Mouse (Mus musculus): ENCODE results near the gene Mark4. TPM values are rescaled to one million over a fixed set of nuclear protein-coding genes. Genes with fewer than 3 reads are reported as not detected.

Mark4 gene
- total RNA-seq, 2 experiments from 2014 or later: 6.4 to 14.7 TPM

GRCm38 (mm10) chr7:19472403-19472802 is 13.8 kb upstream of the Mark4 start:
- peak; percentile 78 for ATAC-seq (ENCODE audit: poor library complexity, severe bottlenecking)

GRCm38 (mm10) chr7:19470308-19470707 is 11.7 kb upstream of the Mark4 start:
- no peak for ATAC-seq (ENCODE audit: poor library complexity, severe bottlenecking)

GRCm38 (mm10) chr7:19469404-19469803 is 10.8 kb upstream of the Mark4 start:
- ATAC-seq (ENCODE audit: poor library complexity, severe bottlenecking): no peak

DNA sequence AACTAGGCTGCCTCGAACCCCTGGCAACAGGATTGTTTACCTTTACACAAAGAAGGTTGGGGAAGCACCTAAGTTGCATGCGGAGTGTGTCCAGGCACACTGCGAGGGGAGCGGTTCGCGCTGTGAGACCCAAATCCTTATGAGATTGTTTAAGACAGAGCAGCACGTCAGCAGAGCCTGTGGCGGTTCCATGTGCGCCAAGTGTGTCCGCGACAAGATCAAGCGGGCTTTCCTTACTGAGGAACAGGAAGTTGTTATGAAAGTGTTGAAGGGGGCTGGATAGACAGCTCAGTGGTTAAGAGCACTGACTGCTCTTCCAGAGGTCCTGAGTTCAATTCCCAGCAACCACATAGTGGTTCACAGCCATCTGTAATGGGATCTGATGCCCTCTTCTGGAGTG is 9.7 kb upstream of the Mark4 start:
- ATAC-seq (ENCODE audit: poor library complexity, severe bottlenecking): 0 out of 2 replicates have a peak, but pooled peaks have one; percentile 28

DNA sequence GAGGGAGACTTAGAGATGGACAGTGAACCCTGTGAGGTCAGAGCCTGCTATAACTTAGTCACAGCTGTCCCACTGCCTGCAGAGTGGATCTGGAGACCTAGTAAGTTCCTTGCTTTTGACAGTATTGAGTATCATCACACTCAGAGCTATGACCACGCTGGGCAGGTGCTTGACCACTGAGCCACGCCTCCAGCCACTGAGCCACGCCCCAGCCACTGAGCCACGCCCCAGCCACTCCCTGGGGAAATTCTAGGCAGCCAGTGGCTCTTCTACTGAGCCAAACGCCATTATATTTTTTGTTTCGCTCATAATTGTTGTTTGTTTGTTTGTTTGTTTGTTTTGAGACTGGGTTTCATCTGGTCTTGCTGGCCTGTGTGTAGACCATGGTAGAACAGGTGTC is 9.0 kb upstream of the Mark4 start:
- ATAC-seq (ENCODE audit: poor library complexity, severe bottlenecking): peak; percentile 39

DNA sequence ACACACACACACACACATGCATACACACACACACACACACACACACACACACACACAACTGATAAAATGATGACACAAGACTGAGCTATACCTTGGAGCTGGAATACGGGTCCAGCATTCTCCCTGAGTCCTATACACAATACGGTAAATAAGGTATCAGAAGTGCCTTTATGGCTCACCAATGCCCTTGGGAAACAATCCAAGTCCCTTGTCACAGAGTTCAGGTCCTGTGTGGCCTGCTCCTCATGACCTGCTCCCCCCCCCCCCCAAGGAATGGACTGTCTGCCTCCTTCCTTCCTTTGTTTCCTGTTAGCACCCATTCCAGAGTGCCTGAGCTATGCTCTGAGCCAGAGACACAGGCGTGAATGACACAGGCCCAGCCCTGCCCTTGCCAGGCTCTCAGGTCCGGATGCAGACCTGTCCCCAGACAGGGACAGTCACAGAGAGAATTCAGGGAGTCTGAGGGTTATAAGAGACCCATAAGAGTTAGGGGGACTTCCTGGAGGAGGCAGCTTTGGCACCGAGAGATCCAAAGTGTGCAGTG is 8.1 kb upstream of the Mark4 start:
- ATAC-seq (ENCODE audit: poor library complexity, severe bottlenecking): no peak

- ATAC-seq (ENCODE audit: poor library complexity, severe bottlenecking): no peak
Measured at GRCm38 (mm10) chr7:19464367-19465307, 6.0 kb upstream of the Mark4 start.

DNA sequence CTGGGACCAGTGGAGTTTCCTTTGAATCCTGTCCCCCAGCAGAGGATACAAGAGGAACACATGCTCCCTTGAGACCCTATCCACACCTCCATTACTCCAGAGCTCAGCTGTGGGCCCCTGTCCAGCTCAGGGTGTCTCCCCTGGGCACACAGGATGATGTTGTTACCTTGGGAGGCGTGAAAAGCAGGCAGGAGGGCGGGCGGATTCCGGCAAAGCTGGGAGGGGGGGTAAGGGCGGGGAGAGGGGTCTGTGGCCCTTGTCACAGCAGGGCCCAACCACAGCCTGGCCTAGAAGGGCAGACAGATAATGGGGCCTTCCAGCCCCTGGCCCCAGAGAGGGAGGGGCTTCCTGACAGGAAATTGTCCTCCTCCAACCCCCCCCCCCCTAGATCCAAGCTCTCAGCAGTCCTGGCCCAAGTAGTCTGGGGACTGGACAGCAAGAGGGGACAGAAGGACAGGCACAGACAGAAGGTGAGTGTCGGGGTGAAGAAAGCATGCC is 4.3 kb upstream of the Mark4 start, which contains the start of gene Exoc3l2:
TSS of gene Exoc3l2 (plus strand) at position 448 of the 498 bp plus-strand sequence.
- no peak for ATAC-seq (ENCODE audit: poor library complexity, severe bottlenecking)

DNA sequence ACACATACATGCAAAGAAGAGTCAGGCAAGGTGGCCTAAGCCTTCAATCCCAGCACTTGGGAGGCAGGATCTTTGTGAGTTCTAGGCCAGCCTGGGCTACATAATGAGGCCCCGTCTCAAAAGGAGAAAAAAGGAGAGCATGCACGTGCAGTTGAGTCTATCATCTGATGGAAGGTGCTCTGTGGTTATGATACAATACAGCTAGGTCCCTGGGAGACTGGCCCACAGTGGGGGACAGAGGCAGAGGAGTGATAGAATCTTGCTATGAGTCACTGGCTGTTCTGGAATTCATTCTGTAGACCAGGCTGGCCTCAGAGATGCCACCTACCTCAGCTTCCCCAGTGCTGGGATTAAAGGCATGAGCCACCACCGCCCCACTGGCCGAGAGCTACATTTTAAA is 3.8 kb upstream of the Mark4 start:
- ATAC-seq (ENCODE audit: poor library complexity, severe bottlenecking): no peak

- peak; percentile 70 for ATAC-seq (ENCODE audit: poor library complexity, severe bottlenecking)
Measured at GRCm38 (mm10) chr7:19461488-19461887, 2.9 kb upstream of the Mark4 start.

- ATAC-seq (ENCODE audit: poor library complexity, severe bottlenecking): no peak
Measured at GRCm38 (mm10) chr7:19460500-19460899, 1.9 kb upstream of the Mark4 start.

- no peak for ATAC-seq (ENCODE audit: poor library complexity, severe bottlenecking)
Measured at GRCm38 (mm10) chr7:19459144-19459870, 686 bp upstream of the Mark4 start.

- peak; percentile 51 for ATAC-seq (ENCODE audit: poor library complexity, severe bottlenecking)
Measured at GRCm38 (mm10) chr7:19458072-19458486, 542 bp downstream of the Mark4 start.

GRCm38 (mm10) chr7:19457414-19458071 is 1.1 kb downstream of the Mark4 start:
- no peak for ATAC-seq (ENCODE audit: poor library complexity, severe bottlenecking)

DNA sequence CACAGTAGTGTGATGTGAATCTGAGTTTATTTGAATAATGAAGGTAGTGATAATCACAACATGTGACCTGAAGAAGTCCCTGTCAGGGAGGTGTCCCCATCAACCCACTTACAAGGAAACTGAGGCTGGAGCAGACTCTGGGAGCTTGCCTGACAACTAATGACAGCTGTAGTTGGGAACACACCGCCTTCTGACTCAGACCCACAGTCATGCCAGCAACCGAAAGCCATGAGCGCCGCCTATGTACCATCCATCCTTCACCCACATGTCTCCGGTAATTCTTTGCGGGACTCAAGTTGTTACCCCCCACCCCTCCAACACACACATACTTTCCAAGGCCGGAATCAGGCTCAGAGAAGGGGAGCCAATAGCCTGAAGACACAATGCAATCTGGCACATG is 2.0 kb downstream of the Mark4 start:
- ATAC-seq (ENCODE audit: poor library complexity, severe bottlenecking): no peak

- ATAC-seq (ENCODE audit: poor library complexity, severe bottlenecking): no peak
Measured at GRCm38 (mm10) chr7:19455819-19456495, 2.7 kb downstream of the Mark4 start.

DNA sequence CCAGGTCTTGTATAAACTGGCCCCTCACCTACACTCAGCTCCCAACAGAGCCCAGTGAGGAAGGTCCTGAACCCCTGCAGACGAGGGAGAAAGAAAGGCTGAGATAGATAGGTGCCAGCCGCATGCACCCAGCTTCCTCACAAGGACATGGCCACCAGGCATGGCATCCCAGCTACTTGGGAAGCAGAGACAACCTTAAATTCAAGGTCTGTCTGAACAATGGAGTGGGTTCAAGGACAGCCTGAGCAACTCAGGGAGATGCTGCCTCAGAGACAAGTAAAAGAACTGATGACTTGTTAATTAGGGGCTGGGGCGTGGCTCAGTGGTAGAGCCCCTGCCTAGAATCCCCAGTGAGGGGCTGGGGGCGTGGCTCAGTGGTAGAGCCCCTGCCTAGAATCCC is 3.4 kb downstream of the Mark4 start:
- no peak for ATAC-seq (ENCODE audit: poor library complexity, severe bottlenecking)

- no peak for ATAC-seq (ENCODE audit: poor library complexity, severe bottlenecking)
Measured at GRCm38 (mm10) chr7:19449165-19449564, 9.5 kb downstream of the Mark4 start.

- ATAC-seq (ENCODE audit: poor library complexity, severe bottlenecking): no peak
Measured at GRCm38 (mm10) chr7:19447689-19448088, 10.9 kb downstream of the Mark4 start.

- no peak for ATAC-seq (ENCODE audit: poor library complexity, severe bottlenecking)
Measured at GRCm38 (mm10) chr7:19444801-19445200, 13.8 kb downstream of the Mark4 start.

Measured in megakaryocyte, adult 5-6 weeks (primary cell).